Mouse (Mus musculus) forebrain, embryonic 12.5 days (tissue): Measurements from ENCODE around the gene Ube2o. TPM values are rescaled to one million over a fixed set of nuclear protein-coding genes. Genes with fewer than 3 reads are reported as not detected.
"Not testable (repeated sequence)": the region's sequence is repeated elsewhere in the genome, so short reads cannot be mapped to it uniquely, and the experiment has no call there.

Experiments used
- ATAC-seq: fragments of 200-750 bp; cut with Nextera tagmentation; 2 replicates; pipeline ENCODE4 v1.8.0; 2017; ENCODE audit warnings: moderate TSS enrichment; ENCODE audit not compliant: low FRiP score
- H3K27ac ChIP-seq: fragments of 300-500 bp; sonication (generic); 2 replicates; pipeline ENCODE4 v1.5.1; 2016; ENCODE audit warnings: mild to moderate bottlenecking
- H3K27me3 ChIP-seq: fragments of 300-500 bp; sonication (generic); 2 replicates; pipeline ENCODE4 v1.6.1; 2016; ENCODE audit warnings: mild to moderate bottlenecking
- H3K36me3 ChIP-seq: fragments of 300-500 bp; sonication (generic); replicated peaks from 2 replicates; pipeline ENCODE4 v1.6.1; 2016; ENCODE audit warnings: mild to moderate bottlenecking
- H3K4me1 ChIP-seq: fragments of 300-500 bp; sonication (generic); 2 replicates; pipeline ENCODE4 v1.6.1; 2016
- H3K4me2 ChIP-seq: fragments of 300-500 bp; sonication (generic); 2 replicates; pipeline ENCODE4 v1.6.1; 2016; ENCODE audit warnings: mild to moderate bottlenecking, moderate library complexity
- H3K4me3 ChIP-seq: fragments of 300-500 bp; sonication (generic); replicated peaks from 2 replicates; pipeline ENCODE4 v1.5.1; 2016; ENCODE audit warnings: mild to moderate bottlenecking
- H3K9ac ChIP-seq: fragments of 300-500 bp; sonication (generic); 2 replicates; pipeline ENCODE4 v1.6.1; 2016; ENCODE audit warnings: mild to moderate bottlenecking
- H3K9me3 ChIP-seq: fragments of 300-500 bp; sonication (generic); 2 replicates; pipeline ENCODE4 v1.6.1; 2016
- WGBS: fragments of 180-500 bp; shearing (Covaris S2); methylation state at CpG from one replicate; pipeline ENCODE4 v1.1.7; 2016; 5-methylcytosine and 5-hydroxymethylcytosine counted together
- polyA plus RNA-seq: library from polyadenylated mRNA; unstranded; fragments of >200 nt; fragmentation: Nextera tagmentation; extraction: Ambion mirVana; gene quantifications from 2 replicates; pipeline ENCODE4 v1.2.1, GENCODE M21; 2016

Ube2o gene
- polyA plus RNA-seq, 1 experiment from 2014 or later: 17.3 TPM

GRCm38 (mm10) chr11:116493795-116494252 is 87.4 kb downstream of the Ube2o start, which contains the start of gene Prpsap1:
Gene Prpsap1, minus strand, starts transcription at chr11:116494202.
- no peak within 1 kb of the TSS for H3K4me2 ChIP-seq
- ATAC-seq: no peak
- H3K9ac ChIP-seq: no peak within 1 kb of the TSS
- peaks cover 16% of the 10 kb centered on the region for H3K4me1 ChIP-seq
- H3K9me3 ChIP-seq: no peaks in the 10 kb centered on the region
- no peak within 1 kb of the TSS for H3K4me3 ChIP-seq
- no peaks in the 10 kb centered on the region for H3K36me3 ChIP-seq
- 22% methylated on average over 4 of the region's 4 CpGs for WGBS
- H3K27me3 ChIP-seq: 0 out of 2 replicates have a peak, but pooled peaks cover 4% of the 10 kb centered on the region
- no peak within 1 kb of the TSS for H3K27ac ChIP-seq

DNA sequence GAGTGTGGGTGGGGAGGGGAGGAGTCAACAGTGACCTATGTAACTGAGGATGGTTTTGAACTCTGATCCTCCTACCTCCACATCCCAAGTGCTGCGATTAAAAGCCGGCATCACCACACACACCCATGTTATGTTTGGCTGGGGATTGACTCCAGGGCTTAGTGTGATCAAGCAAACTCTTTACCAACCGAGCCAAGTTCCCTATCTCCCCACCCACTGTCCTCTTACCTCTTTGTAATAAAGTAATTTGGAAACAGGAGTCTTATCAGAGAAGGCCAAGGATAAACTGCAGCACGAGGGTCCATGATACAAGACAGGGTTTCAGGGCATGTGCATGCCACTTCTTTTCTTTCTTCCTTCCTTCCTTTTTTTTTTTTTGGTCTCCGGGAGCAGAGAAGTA is 88.1 kb downstream of the Ube2o start:
- Histone ChIP-seq H3K4me1 (peaks cover 19% of the 10 kb centered on the region), H3K9ac (no peak overlapping the region), H3K4me2 (no peak overlapping the region), H3K27me3 (0 out of 2 replicates have a peak, but pooled peaks cover 4% of the 10 kb centered on the region), H3K36me3 (no peaks in the 10 kb centered on the region), H3K27ac (no peak overlapping the region), H3K4me3 (no peak overlapping the region), H3K9me3 (no peaks in the 10 kb centered on the region)
- 85% methylated on average over 5 of the region's 5 CpGs for WGBS
- no peak for ATAC-seq

- 77% methylated on average over 1 of the region's 1 CpGs for WGBS
- H3K4me2 ChIP-seq, H3K36me3 ChIP-seq, ATAC-seq, H3K27me3 ChIP-seq, H3K27ac ChIP-seq, H3K9me3 ChIP-seq, H3K4me3 ChIP-seq, H3K9ac ChIP-seq: not testable (repeated sequence)
- peaks cover 19% of the 10 kb centered on the region for H3K4me1 ChIP-seq
These were observed 88.7 kb downstream of the Ube2o start for GRCm38 (mm10) chr11:116492507-116492906.

- no peak overlapping the region for H3K27ac ChIP-seq
- WGBS: 72% methylated on average over 6 of the region's 6 CpGs
These were observed 89.9 kb downstream of the Ube2o start for GRCm38 (mm10) chr11:116491338-116491737.

GRCm38 (mm10) chr11:116490232-116491107 is 90.8 kb downstream of the Ube2o start:
- WGBS: under 1% methylated on average over 57 of the region's 62 CpGs
- peak overlapping the region; percentile 96 for H3K9ac ChIP-seq
- peak overlapping the region; percentile 95 for H3K27ac ChIP-seq

More at GRCm38 (mm10) chr11:116491338-116491737, 89.9 kb downstream of the Ube2o start:
- no peak for ATAC-seq
- peaks cover 15% of the 10 kb centered on the region for H3K36me3 ChIP-seq
- no peak overlapping the region for H3K4me2 ChIP-seq
- no peak overlapping the region for H3K4me3 ChIP-seq
- peaks cover 19% of the 10 kb centered on the region for H3K4me1 ChIP-seq
- no peaks in the 10 kb centered on the region for H3K9me3 ChIP-seq
- 0 out of 2 replicates have a peak, but pooled peaks cover 4% of the 10 kb centered on the region for H3K27me3 ChIP-seq
- H3K9ac ChIP-seq: no peak overlapping the region

GRCm38 (mm10) chr11:116489771-116490231 is 91.4 kb downstream of the Ube2o start:
- Histone ChIP-seq H3K27ac (peak overlapping the region; percentile 95), H3K4me3 (peak overlapping the region; percentile 99), H3K9me3 (no peaks in the 10 kb centered on the region), H3K9ac (peak overlapping the region; percentile 96), H3K4me1 (peaks cover 15% of the 10 kb centered on the region), H3K27me3 (0 out of 2 replicates have a peak, but pooled peaks cover 4% of the 10 kb centered on the region), H3K36me3 (peaks cover 31% of the 10 kb centered on the region), H3K4me2 (peak overlapping the region; percentile 75)
- peak; percentile 67 for ATAC-seq
- WGBS: 0% methylated on average over 39 of the region's 39 CpGs

More at GRCm38 (mm10) chr11:116490232-116491107, 90.8 kb downstream of the Ube2o start:
- 0 out of 2 replicates have a peak, but pooled peaks cover 4% of the 10 kb centered on the region for H3K27me3 ChIP-seq
- peak overlapping the region; percentile 99 for H3K4me3 ChIP-seq
- peak overlapping the region; percentile 75 for H3K4me2 ChIP-seq
- ATAC-seq: peak; percentile 94
- H3K4me1 ChIP-seq: peaks cover 19% of the 10 kb centered on the region
- H3K36me3 ChIP-seq: peaks cover 24% of the 10 kb centered on the region
- H3K9me3 ChIP-seq: no peaks in the 10 kb centered on the region

GRCm38 (mm10) chr11:116488693-116489375 is 92.4 kb downstream of the Ube2o start:
- no peaks in the 10 kb centered on the region for H3K9me3 ChIP-seq
- H3K36me3 ChIP-seq: peaks cover 40% of the 10 kb centered on the region
- H3K4me3 ChIP-seq: peak overlapping the region; percentile 99
- peaks cover 12% of the 10 kb centered on the region for H3K4me1 ChIP-seq
- no peak for ATAC-seq
- no peak overlapping the region for H3K27ac ChIP-seq
- 69% methylated on average over 14 of the region's 14 CpGs for WGBS
- H3K4me2 ChIP-seq: peak overlapping the region; percentile 75
- H3K9ac ChIP-seq: peak overlapping the region; percentile 96
- 0 out of 2 replicates have a peak, but pooled peaks cover 4% of the 10 kb centered on the region for H3K27me3 ChIP-seq

DNA sequence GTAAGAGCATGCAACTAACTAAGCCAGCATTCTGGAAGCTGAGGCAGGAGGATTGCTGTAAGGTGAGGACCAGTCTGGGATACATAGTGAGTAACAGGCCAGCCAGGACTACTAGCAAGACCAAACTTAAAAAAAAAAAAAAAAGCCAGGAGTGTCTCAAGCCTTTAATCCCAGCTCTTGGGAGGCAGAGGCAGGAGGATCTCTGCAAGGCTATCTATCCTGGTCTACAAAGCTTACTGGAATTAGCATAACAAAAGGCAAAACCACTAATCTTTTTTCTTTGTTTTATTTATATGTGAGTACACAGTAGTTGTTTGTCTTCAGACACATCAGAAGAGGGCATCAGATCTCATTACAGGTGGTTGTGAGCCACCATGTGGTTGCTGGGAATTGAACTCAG is 93.0 kb downstream of the Ube2o start:
- Histone ChIP-seq H3K27ac (no peak overlapping the region), H3K4me3 (no peak overlapping the region), H3K4me1 (peaks cover 12% of the 10 kb centered on the region), H3K9me3 (no peaks in the 10 kb centered on the region), H3K27me3 (0 out of 2 replicates have a peak, but pooled peaks cover 4% of the 10 kb centered on the region), H3K4me2 (no peak overlapping the region), H3K36me3 (peaks cover 46% of the 10 kb centered on the region), H3K9ac (no peak overlapping the region)
- ATAC-seq: no peak

Other genes with a start within 250 kb of the Ube2o start
- gene Foxj1, start 246.0 kb downstream of the Ube2o start, polyA plus RNA-seq: 10.3 and 14.3 TPM in 2 replicates
- 23.3 and 36.8 TPM in 2 replicates for gene Rnf157, start 168.4 kb downstream of the Ube2o start, polyA plus RNA-seq
- gene Ubald2, start 147.4 kb downstream of the Ube2o start, polyA plus RNA-seq: 50.9 and 59.6 TPM in 2 replicates
- not detected in 2 replicates for gene Qrich2, start 115.2 kb downstream of the Ube2o start, polyA plus RNA-seq
- gene Prpsap1, start 87.2 kb downstream of the Ube2o start, polyA plus RNA-seq: 174 and 176 TPM in 2 replicates
- 2.0 and 3.3 TPM in 2 replicates for gene Sphk1, start 50.5 kb downstream of the Ube2o start, polyA plus RNA-seq
- 0.24 TPM in 1 of 2 replicates, not detected in the other for gene Aanat, start 5.0 kb upstream of the Ube2o start, polyA plus RNA-seq
- gene Rhbdf2, start 45.6 kb upstream of the Ube2o start, polyA plus RNA-seq: 1.4 and 1.9 TPM in 2 replicates
- gene Prcd, start 72.1 kb upstream of the Ube2o start, polyA plus RNA-seq: 0.76 and 1.3 TPM in 2 replicates
- 4.2 and 4.3 TPM in 2 replicates for gene Cygb, start 72.9 kb upstream of the Ube2o start, polyA plus RNA-seq
- not detected in 2 replicates for gene St6galnac1, start 194.1 kb upstream of the Ube2o start, polyA plus RNA-seq
- 22.5 and 25.9 TPM in 2 replicates for gene Mxra7, start 246.6 kb upstream of the Ube2o start, polyA plus RNA-seq